ENCODE assay signal across 12 mouse cellular contexts in the genomic region with DNA sequence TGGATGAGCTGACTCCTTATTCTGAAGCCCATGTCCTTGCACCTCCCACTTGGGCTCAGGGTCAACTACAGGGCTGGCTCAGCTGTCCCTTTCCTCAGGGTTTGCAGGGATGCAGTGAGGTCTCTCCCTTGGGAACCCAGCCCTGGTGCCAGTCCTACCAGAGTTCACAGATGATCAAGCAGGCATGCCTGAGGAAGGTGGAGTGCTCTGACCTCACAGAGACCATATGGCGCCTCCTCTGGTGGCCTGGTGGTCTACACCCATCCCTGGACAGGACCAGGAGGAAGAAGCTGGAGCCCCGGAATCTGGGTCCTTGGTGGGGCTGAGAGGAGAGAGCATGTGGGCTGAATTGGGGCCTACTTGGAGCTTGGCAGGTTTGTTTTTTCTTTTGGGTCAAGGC. TPM values are rescaled to one million over a fixed set of nuclear protein-coding genes. Genes with fewer than 3 reads are reported as not detected.
A peak's percentile ranks its signal among the peaks of the same experiment; 100 is the strongest.
DNase-seq lines count a peak whose midpoint lies in the region; ATAC-seq and TF ChIP-seq lines count a peak whose summit lies in the region.
"Had no signal": no experiment of that assay in that cellular context is flagged by ENCODE, and none has a peak within 500 bp of the region (broad histone marks: within the 10 kb centered on the region; RNA-seq: fewer than 3 reads in every experiment).

No protein-coding gene starts in this region.

- no peak overlapping the region for H3K4me3 ChIP-seq in kidney, postnatal 0 days (replicated peaks; ENCODE audit: low read depth, low read length)
- H3K4me3 ChIP-seq in limb, embryonic 10.5 days = no peak overlapping the region
- no peak overlapping the region for H3K4me3 ChIP-seq in midbrain, embryonic 15.5 days
- H3K4me3 ChIP-seq: hindbrain, embryonic 15.5 days had no signal

- H3K9me3 ChIP-seq in kidney, postnatal 0 days (replicated peaks; ENCODE audit: low read length) = no peaks in the 10 kb centered on the region
- H3K9me3 ChIP-seq in limb, embryonic 10.5 days (replicated peaks) = no peaks in the 10 kb centered on the region
- no peaks in the 10 kb centered on the region for H3K9me3 ChIP-seq in midbrain, embryonic 15.5 days
- H3K9me3 ChIP-seq: hindbrain, embryonic 15.5 days had no signal

- CTCF ChIA-PET in Patski (lab: Charles Lee) = interaction anchor here (1.1 to 1.2 kb wide), 2 partner anchors 9 to 26 kb away, joined by 3 read pairs; no protein-coding TSS in a partner anchor

- no peak overlapping the region for H3K27ac ChIP-seq in kidney, postnatal 0 days
- peak overlapping the region; percentile 77 for H3K27ac ChIP-seq in limb, embryonic 10.5 days
- H3K27ac ChIP-seq in midbrain, embryonic 15.5 days = no peak overlapping the region
- H3K27ac ChIP-seq: hindbrain, embryonic 15.5 days had no signal

- H3K4me1 ChIP-seq in kidney, postnatal 0 days (replicated peaks; ENCODE audit: insufficient read depth, low read length) = peaks cover 36% of the 10 kb centered on the region
- H3K4me1 ChIP-seq in limb, embryonic 10.5 days = peaks cover 89% of the 10 kb centered on the region
- H3K4me1 ChIP-seq in midbrain, embryonic 15.5 days = peaks cover 21% of the 10 kb centered on the region

- 68% methylated on average over 2 of the region's 2 CpGs for WGBS in kidney, postnatal 0 days
- WGBS in limb, embryonic 10.5 days = 60% methylated on average over 2 of the region's 2 CpGs
- 63% methylated on average over 2 of the region's 2 CpGs for WGBS in midbrain, embryonic 15.5 days

- peak; percentile 41 for TF ChIP-seq CTCF in kidney, postnatal 0 days (IDR thresholded peaks at IDR 0.05; ENCODE audit: low read depth)
- no peak for TF ChIP-seq CTCF in Patski (IDR thresholded peaks at IDR 0.05)

- DNase-seq in adrenal gland, postnatal 14 days = peak; percentile 45
- no peak for DNase-seq in adrenal gland, adult 8-10 months
- no peak for DNase-seq in kidney, postnatal 0 days (ENCODE audit: low spot score)
- DNase-seq in kidney, adult 8-10 months = no peak
- no peak for DNase-seq in Patski (ENCODE audit: low read depth, low spot score)
- DNase-seq in limb, embryonic 10.5 days (ENCODE audit: low spot score) = no peak
- DNase-seq in layer of hippocampus, adult 9-11 months = no peak
- DNase-seq: adrenal gland, postnatal 25 days; gastrocnemius, postnatal 25 days; thymus, adult 18-20 months had no signal

- no peak overlapping the region for H3K9ac ChIP-seq in kidney, postnatal 0 days (ENCODE audit: low read depth, low read length)
- H3K9ac ChIP-seq in midbrain, embryonic 15.5 days = no peak overlapping the region
- H3K9ac ChIP-seq: hindbrain, embryonic 15.5 days had no signal

- H3K4me2 ChIP-seq in kidney, postnatal 0 days (ENCODE audit: low read length) = no peak overlapping the region
- no peak overlapping the region for H3K4me2 ChIP-seq in midbrain, embryonic 15.5 days
- H3K4me2 ChIP-seq: hindbrain, embryonic 15.5 days had no signal

- POLR2A ChIA-PET in Patski (lab: Charles Lee) = interaction anchor here (0.5 kb wide), 1 partner anchor 304 kb away, joined by 3 read pairs; no protein-coding TSS in a partner anchor

- no peaks in the 10 kb centered on the region for H3K36me3 ChIP-seq in kidney, postnatal 0 days (ENCODE audit: insufficient read depth, low read length)
- H3K36me3 ChIP-seq in limb, embryonic 10.5 days = no peaks in the 10 kb centered on the region
- H3K36me3 ChIP-seq in midbrain, embryonic 15.5 days (replicated peaks) = no peaks in the 10 kb centered on the region
- H3K36me3 ChIP-seq: hindbrain, embryonic 15.5 days had no signal

- no peak for ATAC-seq in kidney, postnatal 0 days (replicated peaks; ENCODE audit: low FRiP score, low read depth)
- peak; percentile 23 for ATAC-seq in Patski
- ATAC-seq in midbrain, embryonic 15.5 days (replicated peaks) = no peak

- in situ Hi-C loops in Patski (cut with MboI; ENCODE audit: low pct_unique_long_range_greater_than_20kb) = no loop called here

- H3K27me3 ChIP-seq in kidney, postnatal 0 days (ENCODE audit: insufficient read depth, low read length) = no peaks in the 10 kb centered on the region
- no peaks in the 10 kb centered on the region for H3K27me3 ChIP-seq in Patski
- H3K27me3 ChIP-seq in limb, embryonic 10.5 days (ENCODE audit: low read depth, poor library complexity, severe bottlenecking) = no peaks in the 10 kb centered on the region
- no peaks in the 10 kb centered on the region for H3K27me3 ChIP-seq in midbrain, embryonic 15.5 days (replicated peaks)
- H3K27me3 ChIP-seq: hindbrain, embryonic 15.5 days had no signal

RNA-seq across cellular contexts. Expression of gene Dab2ip, which starts 57.9 kb away (rescaled TPM):
- 69.6 and 73.3 TPM in 2 replicates for total RNA-seq in adrenal gland, postnatal 14 days (2021)
- total RNA-seq in adrenal gland, adult 8-10 months (2022) = 10 to 100 TPM; 84.5 to 95.8 (median 90.0) TPM
- 36.5 and 41.4 TPM in 2 replicates for polyA plus RNA-seq in kidney, postnatal 0 days (2015; fragmentation: Nextera tagmentation; extraction: Ambion mirVana)
- 46.4 TPM for polyA plus RNA-seq in Patski (2021)
- 44.0 and 49.7 TPM in 2 replicates for polyA plus RNA-seq in limb, embryonic 10.5 days (2016; fragmentation: Nextera tagmentation; extraction: Ambion mirVana)
- 75.5 and 79.7 TPM in 2 replicates for polyA plus RNA-seq in midbrain, embryonic 15.5 days (2015; fragmentation: Nextera tagmentation; extraction: Ambion mirVana)
